Mouse (Mus musculus) gastrocnemius, adult 2 months (tissue): ENCODE measurements around the gene Abcb10. TPM values are rescaled to one million over a fixed set of nuclear protein-coding genes. Genes with fewer than 3 reads are reported as not detected.
"Not testable (repeated sequence)": the region's sequence is repeated elsewhere in the genome, so short reads cannot be mapped to it uniquely, and the experiment has no call there.

Source experiments
- DNase-seq: peaks from one replicate; pipeline ENCODE4 v3.0.0; 2022
- H3K27ac ChIP-seq: fragments of 200-600 bp; 2 replicates; pipeline ENCODE4 v1.8.1; 2022; ENCODE audit warnings: mild to moderate bottlenecking
- H3K4me3 ChIP-seq: fragments of 200-600 bp; 2 replicates; pipeline ENCODE4 v1.8.1; 2022; ENCODE audit warnings: mild to moderate bottlenecking, moderate library complexity
- CTCF ChIP-seq: fragments of 200-600 bp; IDR thresholded peaks from 2 replicates; pipeline ENCODE4 v1.8.1; 2022; ENCODE audit warnings: antibody characterized with exemption, mild to moderate bottlenecking, moderate library complexity
- intact Hi-C: fragments of 180-260 bp; cut with DNase I; formaldehyde crosslinking; loops from one replicate; pipeline ENCODE4 v1.15.1; 2025
- total RNA-seq, 2 experiments: library from RNA; stranded (reverse); gene quantifications; 2 replicates each; pipeline ENCODE4 v1.2.3; 2021

Gene Abcb10
- total RNA-seq, 2 experiments from 2014 or later = 15.8 to 18.6 TPM

- no peak overlapping the region for H3K27ac ChIP-seq
- no peak overlapping the region for H3K4me3 ChIP-seq
- TF ChIP-seq CTCF = no peak
- intact Hi-C loops = no loop called here
- DNase-seq = no peak
Measured at GRCm38 (mm10) chr8:123977499-123977898, 5.4 kb downstream of the Abcb10 start.

GRCm38 (mm10) chr8:123973495-123973894 is 9.4 kb downstream of the Abcb10 start:
- no peak for TF ChIP-seq CTCF
- no peak overlapping the region for H3K27ac ChIP-seq
- no peak for DNase-seq
- intact Hi-C loops = no loop called here
- no peak overlapping the region for H3K4me3 ChIP-seq

GRCm38 (mm10) chr8:123966896-123967295 is 16.0 kb downstream of the Abcb10 start:
- H3K27ac ChIP-seq = no peak overlapping the region
- no peak for DNase-seq
- no peak overlapping the region for H3K4me3 ChIP-seq
- intact Hi-C loops = no loop called here
- TF ChIP-seq CTCF = peak; percentile 52

- no peak overlapping the region for H3K4me3 ChIP-seq
- no peak for TF ChIP-seq CTCF
- intact Hi-C loops = no loop called here
Measured at GRCm38 (mm10) chr8:123961371-123961770, 21.6 kb downstream of the Abcb10 start.

GRCm38 (mm10) chr8:123960556-123960955 is 22.4 kb downstream of the Abcb10 start:
- DNase-seq, intact Hi-C loops, H3K4me3 ChIP-seq, H3K27ac ChIP-seq: not testable (repeated sequence)

More at GRCm38 (mm10) chr8:123961371-123961770, 21.6 kb downstream of the Abcb10 start:
- H3K27ac ChIP-seq = no peak overlapping the region
- no peak for DNase-seq

GRCm38 (mm10) chr8:123960056-123960455 is 22.9 kb downstream of the Abcb10 start:
- no peak overlapping the region for H3K4me3 ChIP-seq
- no peak for TF ChIP-seq CTCF
- DNase-seq = no peak
- intact Hi-C loops = no loop called here
- no peak overlapping the region for H3K27ac ChIP-seq

DNA sequence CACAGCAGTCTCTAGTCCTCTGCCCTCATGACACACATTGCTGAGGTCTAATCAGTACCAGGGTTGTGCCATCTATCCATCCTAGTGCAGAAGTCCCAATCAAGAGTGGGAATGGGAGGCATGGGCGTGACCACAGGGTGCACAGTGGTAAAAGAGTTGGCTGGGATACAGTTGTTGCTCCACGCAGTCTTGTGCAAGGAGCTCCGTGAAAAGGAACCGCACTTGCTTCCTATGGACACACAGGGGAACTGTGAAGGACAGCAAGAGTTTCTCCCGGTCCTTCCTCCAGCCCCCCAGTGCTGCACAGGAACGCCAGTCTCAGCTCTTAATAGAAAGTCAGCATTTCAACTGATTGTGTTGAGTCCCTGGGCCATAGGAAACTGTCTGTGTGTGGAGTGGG is 23.4 kb downstream of the Abcb10 start:
- TF ChIP-seq CTCF = no peak
- no peak overlapping the region for H3K27ac ChIP-seq
- no peak overlapping the region for H3K4me3 ChIP-seq
- intact Hi-C loops = no loop called here
- no peak for DNase-seq

DNA sequence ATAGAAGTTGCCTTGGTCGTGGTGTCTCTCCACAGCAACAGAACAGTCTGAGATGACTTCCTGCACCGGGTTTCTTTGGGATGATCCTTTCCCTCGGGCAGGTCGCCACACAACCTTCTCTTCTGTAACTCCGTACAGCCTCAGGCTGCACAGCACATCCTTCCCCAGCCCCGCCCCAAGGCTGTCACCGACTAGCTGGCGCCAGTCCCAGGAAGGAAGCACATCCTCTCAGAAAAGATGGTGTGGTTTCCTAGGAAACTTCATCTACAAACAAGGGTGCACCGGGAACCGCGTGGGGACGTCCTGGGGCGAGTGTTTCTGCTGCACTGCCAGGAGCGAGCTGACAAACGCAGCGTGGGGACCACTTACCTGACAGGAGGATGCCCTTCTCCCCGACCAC is 24.8 kb downstream of the Abcb10 start:
- Histone ChIP-seq H3K27ac (no peak overlapping the region), H3K4me3 (no peak overlapping the region)
- TF ChIP-seq CTCF = no peak
- DNase-seq = no peak
- intact Hi-C loops = no loop called here

- no peak for DNase-seq
- H3K4me3 ChIP-seq = no peak overlapping the region
- H3K27ac ChIP-seq = no peak overlapping the region
- no peak for TF ChIP-seq CTCF
- intact Hi-C loops = no loop called here
Measured at GRCm38 (mm10) chr8:123954246-123954645, 28.7 kb downstream of the Abcb10 start.

- no peak for TF ChIP-seq CTCF
Measured at GRCm38 (mm10) chr8:123953686-123954085, 29.2 kb downstream of the Abcb10 start.

GRCm38 (mm10) chr8:123950077-123950802 is 32.7 kb downstream of the Abcb10 start:
- intact Hi-C loops = no loop called here
- peak; percentile 40 for DNase-seq
- peak; percentile 76 for TF ChIP-seq CTCF
- H3K4me3 ChIP-seq = peak overlapping the region; percentile 94
- peak overlapping the region; percentile 94 for H3K27ac ChIP-seq

More at GRCm38 (mm10) chr8:123953686-123954085, 29.2 kb downstream of the Abcb10 start:
- no peak overlapping the region for H3K4me3 ChIP-seq
- no peak for DNase-seq
- H3K27ac ChIP-seq = no peak overlapping the region
- intact Hi-C loops = no loop called here

- peak overlapping the region; percentile 94 for H3K4me3 ChIP-seq
- peak overlapping the region; percentile 94 for H3K27ac ChIP-seq
- no peak for DNase-seq
- no peak for TF ChIP-seq CTCF
- intact Hi-C loops = no loop called here
Measured at GRCm38 (mm10) chr8:123949686-123949986, 33.3 kb downstream of the Abcb10 start.

- peak within 1 kb of the TSS; percentile 94 for H3K4me3 ChIP-seq
- H3K27ac ChIP-seq = peak within 1 kb of the TSS; percentile 94
- intact Hi-C loops = no loop called here
- DNase-seq = peak; percentile 100
- TF ChIP-seq CTCF = no peak
Measured at GRCm38 (mm10) chr8:123948942-123949685, 33.8 kb downstream of the Abcb10 start, which contains the start of gene Nup133. TSS of gene Nup133 (minus strand) at chr8:123949265.
